Mouse (Mus musculus) hindbrain, embryonic 16.5 days (tissue): Measurements from ENCODE around the gene Lrriq4. TPM values are rescaled to one million over a fixed set of nuclear protein-coding genes. Genes with fewer than 3 reads are reported as not detected.

ENCODE experiments used
- ATAC-seq: fragments of 200-750 bp; cut with Nextera tagmentation; 2 replicates; pipeline ENCODE4 v1.8.0; 2017; ENCODE audit warnings: moderate TSS enrichment, moderate library complexity
- H3K27ac ChIP-seq: fragments of 300-500 bp; sonication (generic); 2 replicates; pipeline ENCODE4 v1.5.1; 2014; ENCODE audit warnings: low read depth, mild to moderate bottlenecking, control low read depth, low read length, moderate library complexity
- H3K27me3 ChIP-seq: fragments of 300-500 bp; sonication (generic); replicated peaks from 2 replicates; pipeline ENCODE4 v1.6.1; 2014; ENCODE audit warnings: low read length; ENCODE audit not compliant: control insufficient read depth, insufficient read depth
- H3K36me3 ChIP-seq: fragments of 300-500 bp; sonication (generic); 2 replicates; pipeline ENCODE4 v1.6.1; 2014; ENCODE audit warnings: mild to moderate bottlenecking, low read length, moderate library complexity, mixed read lengths; ENCODE audit not compliant: control insufficient read depth, insufficient read depth
- H3K4me1 ChIP-seq: fragments of 300-500 bp; sonication (generic); 2 replicates; pipeline ENCODE4 v1.6.1; 2014; ENCODE audit warnings: low read depth, low read length; ENCODE audit not compliant: control insufficient read depth, insufficient read depth
- H3K4me2 ChIP-seq: fragments of 300-500 bp; sonication (generic); 2 replicates; pipeline ENCODE4 v1.6.1; 2014; ENCODE audit warnings: mild to moderate bottlenecking, low read length, control low read depth, moderate library complexity
- H3K4me3 ChIP-seq: fragments of 300-500 bp; sonication (generic); 2 replicates; pipeline ENCODE4 v1.5.1; 2014; ENCODE audit warnings: mild to moderate bottlenecking, low read length, control low read depth, moderate library complexity
- H3K9ac ChIP-seq: fragments of 300-500 bp; sonication (generic); 2 replicates; pipeline ENCODE4 v1.6.1; 2014; ENCODE audit warnings: low read depth, mild to moderate bottlenecking, control low read depth, low read length, moderate library complexity
- H3K9me3 ChIP-seq: fragments of 300-500 bp; sonication (generic); 2 replicates; pipeline ENCODE4 v1.6.1; 2014; ENCODE audit warnings: mild to moderate bottlenecking, low read length, moderate library complexity; ENCODE audit not compliant: control insufficient read depth
- WGBS: fragments of 180-500 bp; shearing (Covaris S2); extraction: QIAGEN DNeasy Blood & Tissue Kit; methylation state at CpG from one replicate; pipeline ENCODE4 v1.1.7; 2014; 5-methylcytosine and 5-hydroxymethylcytosine counted together
- polyA plus RNA-seq: library from polyadenylated mRNA; unstranded; fragments of >200 nt; fragmentation: Nextera tagmentation; extraction: Ambion mirVana; gene quantifications from 2 replicates; pipeline ENCODE4 v1.2.1, GENCODE M21; 2015

Gene Lrriq4
- polyA plus RNA-seq, result 0.09 TPM in 1 of 2 replicates, not detected in the other

- no peak for ATAC-seq
- Histone ChIP-seq H3K27ac (no peak within 1 kb of the TSS), H3K4me1 (no peaks in the 10 kb centered on the region; the same call in 1 of the 2 replicates), H3K9me3 (no peaks in the 10 kb centered on the region), H3K36me3 (no peaks in the 10 kb centered on the region), H3K4me3 (no peak within 1 kb of the TSS), H3K27me3 (peaks cover 3% of the 10 kb centered on the region), H3K9ac (no peak within 1 kb of the TSS), H3K4me2 (no peak within 1 kb of the TSS)
- 67% methylated on average over 2 of the region's 2 CpGs for WGBS
Measured at GRCm38 (mm10) chr3:30644207-30644606, at the start of gene Lrriq4. Lrriq4 (plus strand) TSS chr3:30644507.

- peak overlapping the region; percentile 85 for H3K4me3 ChIP-seq
- peaks cover 3% of the 10 kb centered on the region for H3K4me1 ChIP-seq
- peak; percentile 70 for ATAC-seq
- H3K27ac ChIP-seq, result peak overlapping the region; percentile 82
- WGBS, result under 1% methylated on average over 61 of the region's 62 CpGs
- H3K9me3 ChIP-seq, result no peaks in the 10 kb centered on the region
- H3K4me2 ChIP-seq, result peak overlapping the region; percentile 74
- no peaks in the 10 kb centered on the region for H3K27me3 ChIP-seq
- no peaks in the 10 kb centered on the region for H3K36me3 ChIP-seq
- H3K9ac ChIP-seq, result peak overlapping the region; percentile 89
Measured at GRCm38 (mm10) chr3:30595111-30595832, 49.0 kb upstream of the Lrriq4 start.

DNA sequence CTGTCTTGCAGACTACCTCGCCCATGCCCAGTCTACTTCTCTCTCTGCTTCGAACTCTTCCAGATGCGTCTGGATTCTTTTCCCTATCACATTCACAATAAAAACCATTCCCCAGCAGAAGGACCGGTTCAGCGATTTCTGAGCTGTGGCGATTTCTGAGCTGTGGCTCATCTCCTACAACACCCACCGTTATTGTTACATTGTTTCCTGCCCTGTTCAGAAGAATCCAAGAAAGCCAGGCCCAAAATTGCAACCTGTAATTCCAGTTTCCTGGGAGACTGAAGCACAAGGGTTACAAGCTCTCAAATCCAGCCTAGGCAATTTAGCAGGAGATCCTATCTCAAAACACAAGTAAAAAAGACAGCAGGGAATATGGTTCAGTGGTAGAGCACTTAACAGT is 47.0 kb upstream of the Lrriq4 start:
- Histone ChIP-seq H3K4me1 (peaks cover 3% of the 10 kb centered on the region), H3K9ac (no peak overlapping the region), H3K4me2 (no peak overlapping the region), H3K9me3 (no peaks in the 10 kb centered on the region), H3K36me3 (no peaks in the 10 kb centered on the region), H3K4me3 (no peak overlapping the region), H3K27me3 (no peaks in the 10 kb centered on the region), H3K27ac (no peak overlapping the region)
- ATAC-seq, result no peak
- WGBS, result 85% methylated on average over 7 of the region's 7 CpGs

DNA sequence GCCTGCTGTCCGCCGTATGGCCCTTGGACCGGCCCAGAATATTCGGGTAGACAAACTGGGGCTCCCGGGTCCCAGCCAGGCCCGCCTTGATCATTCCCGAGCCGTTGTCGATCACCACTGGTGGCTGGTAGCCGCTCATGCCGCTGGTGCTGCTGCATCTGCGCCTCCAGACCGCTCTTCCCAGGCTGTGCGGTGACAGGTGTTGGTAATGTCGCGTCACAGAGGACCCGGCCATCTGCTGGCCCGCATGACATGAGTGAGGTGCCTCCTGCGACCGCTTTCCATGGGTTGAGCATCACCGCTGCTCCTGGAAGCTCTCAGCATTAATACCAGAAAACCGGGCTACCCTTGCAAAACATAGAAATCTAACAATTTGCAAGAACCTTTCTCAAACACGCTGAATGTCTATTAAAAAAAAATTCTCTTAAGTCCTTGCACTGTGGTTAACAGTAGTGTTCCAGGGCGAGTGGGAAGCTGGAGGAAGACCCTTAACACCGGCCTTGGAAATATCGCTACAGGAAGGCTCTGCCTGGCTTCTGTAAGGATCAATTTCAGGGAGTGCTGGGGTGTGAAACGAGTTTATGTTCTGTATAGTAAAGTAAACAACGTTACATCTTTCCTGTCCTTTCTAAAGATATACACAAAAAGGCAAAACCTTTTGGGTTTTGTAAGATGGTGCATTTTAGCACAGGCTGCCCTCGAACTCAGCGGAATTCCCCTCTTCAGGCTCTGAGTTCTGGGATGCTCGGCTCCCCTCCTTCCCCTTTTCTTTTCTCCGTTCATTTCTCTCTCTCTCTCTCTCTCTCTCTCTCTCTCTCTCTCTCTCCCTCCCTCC is 44.4 kb upstream of the Lrriq4 start, which contains the start of gene Actrt3:
Actrt3 (minus strand) TSS at position 229 of the 835 bp plus-strand sequence.
- Histone ChIP-seq H3K4me3 (peak within 1 kb of the TSS; percentile 56), H3K9me3 (no peaks in the 10 kb centered on the region), H3K36me3 (peaks cover 3% of the 10 kb centered on the region; the same call in 1 of the 2 replicates), H3K4me1 (peaks cover 18% of the 10 kb centered on the region), H3K27me3 (no peaks in the 10 kb centered on the region), H3K9ac (peak within 1 kb of the TSS; percentile 66), H3K27ac (peak within 1 kb of the TSS; percentile 73), H3K4me2 (peak within 1 kb of the TSS; percentile 72)
- WGBS, result 1% methylated on average over 32 of the region's 32 CpGs
- ATAC-seq, result no peak

DNA sequence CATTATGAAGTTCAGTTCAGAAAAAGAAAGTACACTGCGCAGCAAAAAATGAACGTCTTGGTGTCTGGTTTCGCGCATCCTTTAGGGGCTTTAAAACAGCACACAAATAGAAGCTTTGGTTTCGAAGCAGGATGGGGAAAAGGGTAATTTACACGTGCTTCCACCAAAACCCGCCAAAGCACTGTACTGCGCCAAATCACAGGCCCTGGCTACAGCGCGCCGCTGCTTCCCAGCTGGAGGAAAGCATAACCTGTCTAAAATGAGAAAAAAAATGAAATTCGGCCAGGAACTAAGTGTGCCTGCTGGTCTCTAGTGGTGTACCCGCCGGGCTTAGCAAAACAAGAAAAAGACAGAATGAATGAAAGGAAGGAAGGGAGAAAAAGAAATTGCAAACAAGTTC is 43.6 kb upstream of the Lrriq4 start:
- Histone ChIP-seq H3K36me3 (peaks cover 3% of the 10 kb centered on the region; the same call in 1 of the 2 replicates), H3K4me2 (peak overlapping the region; percentile 72), H3K4me3 (peak overlapping the region; percentile 56), H3K9ac (peak overlapping the region; percentile 57), H3K27me3 (no peaks in the 10 kb centered on the region), H3K4me1 (peaks cover 18% of the 10 kb centered on the region), H3K9me3 (no peaks in the 10 kb centered on the region), H3K27ac (peak overlapping the region; percentile 73)
- under 1% methylated on average over 14 of the region's 14 CpGs for WGBS
- 0 out of 2 replicates have a peak, but pooled peaks have one; percentile 17 for ATAC-seq

GRCm38 (mm10) chr3:30601175-30601574 is 43.1 kb upstream of the Lrriq4 start:
- peaks cover 3% of the 10 kb centered on the region; the same call in 1 of the 2 replicates for H3K36me3 ChIP-seq
- under 1% methylated on average over 17 of the region's 17 CpGs for WGBS
- H3K9ac ChIP-seq, result no peak overlapping the region
- peaks cover 14% of the 10 kb centered on the region for H3K4me1 ChIP-seq
- ATAC-seq, result peak; percentile 41
- H3K4me3 ChIP-seq, result peak overlapping the region; percentile 56
- no peaks in the 10 kb centered on the region for H3K27me3 ChIP-seq
- H3K4me2 ChIP-seq, result peak overlapping the region; percentile 72
- H3K9me3 ChIP-seq, result no peaks in the 10 kb centered on the region
- H3K27ac ChIP-seq, result peak overlapping the region; percentile 65; the same call in 1 of the 2 replicates

GRCm38 (mm10) chr3:30601610-30602064 is 42.7 kb upstream of the Lrriq4 start:
- ATAC-seq, result no peak
- H3K27me3 ChIP-seq, result no peaks in the 10 kb centered on the region
- H3K9me3 ChIP-seq, result no peaks in the 10 kb centered on the region
- H3K4me2 ChIP-seq, result peak overlapping the region; percentile 72
- peak overlapping the region; percentile 76 for H3K9ac ChIP-seq
- H3K4me3 ChIP-seq, result peak overlapping the region; percentile 83
- H3K36me3 ChIP-seq, result peaks cover 7% of the 10 kb centered on the region; the same call in 1 of the 2 replicates
- under 1% methylated on average over 13 of the region's 13 CpGs for WGBS
- peaks cover 14% of the 10 kb centered on the region for H3K4me1 ChIP-seq
- H3K27ac ChIP-seq, result peak overlapping the region; percentile 98

DNA sequence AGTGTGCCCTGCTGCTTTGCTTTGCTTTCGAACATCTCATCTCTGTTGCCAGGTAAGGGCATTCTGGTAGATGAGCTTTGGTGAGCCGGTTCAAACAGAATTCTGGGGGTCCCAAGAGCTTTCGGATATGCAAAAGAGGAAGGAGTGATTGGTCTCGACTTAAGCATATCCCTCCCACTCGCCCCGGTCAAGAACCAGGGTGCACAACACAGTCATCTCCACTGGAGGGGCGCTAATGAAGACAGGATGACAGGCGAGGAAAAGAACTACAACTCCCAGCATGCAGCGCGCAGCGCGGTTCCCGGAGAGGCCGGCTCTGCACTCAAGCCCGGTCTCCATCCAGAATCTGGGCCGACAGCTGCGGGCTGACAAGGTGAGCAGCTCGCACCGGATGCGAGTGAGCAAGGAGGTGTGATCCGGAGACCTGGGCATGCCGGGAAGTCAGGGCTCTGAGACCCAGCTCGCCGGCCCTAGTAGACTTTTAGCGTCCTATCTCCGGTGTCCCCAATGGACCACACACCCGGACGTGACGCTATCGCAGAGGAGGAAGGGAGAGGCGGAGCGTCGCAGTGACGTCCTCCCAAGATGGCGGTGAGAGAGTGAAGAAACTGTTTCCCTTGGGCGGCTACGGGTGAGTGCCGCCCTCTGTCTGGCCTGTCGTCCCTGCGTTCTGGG is 42.1 kb upstream of the Lrriq4 start, which contains the start of gene Mynn:
Mynn (plus strand) TSS at position 1 of the 675 bp plus-strand sequence.
- peak within 1 kb of the TSS; percentile 76 for H3K9ac ChIP-seq
- peaks cover 7% of the 10 kb centered on the region; the same call in 1 of the 2 replicates for H3K36me3 ChIP-seq
- peak within 1 kb of the TSS; percentile 72 for H3K4me2 ChIP-seq
- WGBS, result under 1% methylated on average over 38 of the region's 40 CpGs
- H3K27ac ChIP-seq, result peak within 1 kb of the TSS; percentile 98
- H3K4me3 ChIP-seq, result peak within 1 kb of the TSS; percentile 83
- H3K27me3 ChIP-seq, result no peaks in the 10 kb centered on the region
- no peaks in the 10 kb centered on the region for H3K9me3 ChIP-seq
- peak; percentile 96 for ATAC-seq
- H3K4me1 ChIP-seq, result peaks cover 14% of the 10 kb centered on the region
